Mouse (Mus musculus) stomach, embryonic 16.5 days (tissue): ENCODE data around the gene Pcgf5. TPM values are rescaled to one million over a fixed set of nuclear protein-coding genes. Genes with fewer than 3 reads are reported as not detected.
A peak's percentile ranks its signal among the peaks of the same experiment; 100 is the strongest.

ENCODE experiments used
- ATAC-seq: fragments of 200-750 bp; cut with Nextera tagmentation; 2 replicates; pipeline ENCODE4 v1.8.0; 2017; ENCODE audit warnings: moderate number of reproducible peaks, moderate TSS enrichment; ENCODE audit not compliant: insufficient read depth, low FRiP score
- H3K27ac ChIP-seq: fragments of 300-500 bp; sonication (generic); 2 replicates; pipeline ENCODE4 v1.5.1; 2014; ENCODE audit warnings: low read length
- H3K27me3 ChIP-seq: fragments of 300-500 bp; sonication (generic); 2 replicates; pipeline ENCODE4 v1.6.1; 2014; ENCODE audit warnings: low read length, control low read depth, mixed read lengths; ENCODE audit not compliant: control insufficient read depth, insufficient read depth
- H3K36me3 ChIP-seq: fragments of 300-500 bp; sonication (generic); 2 replicates; pipeline ENCODE4 v1.6.1; 2014; ENCODE audit warnings: low read length; ENCODE audit not compliant: control insufficient read depth, insufficient read depth
- H3K4me1 ChIP-seq: fragments of 300-500 bp; sonication (generic); 2 replicates; pipeline ENCODE4 v1.6.1; 2014; ENCODE audit warnings: low read length, control low read depth, mixed read lengths; ENCODE audit not compliant: control insufficient read depth, insufficient read depth
- H3K4me2 ChIP-seq: fragments of 300-500 bp; sonication (generic); 2 replicates; pipeline ENCODE4 v1.6.1; 2014; ENCODE audit warnings: low read depth, low read length, mixed read lengths
- H3K4me3 ChIP-seq: fragments of 300-500 bp; sonication (generic); replicated peaks from 2 replicates; pipeline ENCODE4 v1.5.1; 2014; ENCODE audit warnings: mild to moderate bottlenecking, low read length
- H3K9ac ChIP-seq: fragments of 300-500 bp; sonication (generic); 2 replicates; pipeline ENCODE4 v1.6.1; 2014; ENCODE audit warnings: low read length
- H3K9me3 ChIP-seq: fragments of 300-500 bp; sonication (generic); replicated peaks from 2 replicates; pipeline ENCODE4 v1.6.1; 2016; ENCODE audit warnings: low read length, control low read depth; ENCODE audit not compliant: control insufficient read depth
- WGBS: fragments of 180-500 bp; shearing (Covaris S2); extraction: QIAGEN DNeasy Blood & Tissue Kit; methylation state at CpG from one replicate; pipeline ENCODE4 v1.1.7; 2014; 5-methylcytosine and 5-hydroxymethylcytosine counted together
- polyA plus RNA-seq: library from polyadenylated mRNA; unstranded; fragments of >200 nt; fragmentation: Nextera tagmentation; extraction: Ambion mirVana; gene quantifications from 2 replicates; pipeline ENCODE4 v1.2.1, GENCODE M21; 2015

Gene Pcgf5
- polyA plus RNA-seq, 1 experiment from 2014 or later = 12.7 TPM

- Histone ChIP-seq H3K27ac (peak overlapping the region; percentile 33; the same call in 1 of the 2 replicates), H3K9ac (peak overlapping the region; percentile 80), H3K4me3 (peak overlapping the region; percentile 74), H3K27me3 (peaks cover 4% of the 10 kb centered on the region; the same call in 1 of the 2 replicates), H3K9me3 (no peaks in the 10 kb centered on the region), H3K36me3 (no peaks in the 10 kb centered on the region), H3K4me1 (peaks cover 5% of the 10 kb centered on the region; the same call in 1 of the 2 replicates), H3K4me2 (peak overlapping the region; percentile 79)
- WGBS = under 1% methylated on average over 38 of the region's 53 CpGs
- ATAC-seq = peak; percentile 99
Observed at GRCm38 (mm10) chr19:36409280-36409860, 61.3 kb downstream of the Pcgf5 start.

- peak overlapping the region; percentile 74 for H3K4me3 ChIP-seq
- WGBS = under 1% methylated on average over 31 of the region's 82 CpGs
- peak overlapping the region; percentile 79 for H3K4me2 ChIP-seq
- H3K9me3 ChIP-seq = no peaks in the 10 kb centered on the region
- H3K27me3 ChIP-seq = peaks cover 4% of the 10 kb centered on the region; the same call in 1 of the 2 replicates
- H3K9ac ChIP-seq = peak overlapping the region; percentile 80
- peak overlapping the region; percentile 33; the same call in 1 of the 2 replicates for H3K27ac ChIP-seq
- no peaks in the 10 kb centered on the region for H3K36me3 ChIP-seq
- no peak for ATAC-seq
- H3K4me1 ChIP-seq = peaks cover 5% of the 10 kb centered on the region; the same call in 1 of the 2 replicates
Observed at GRCm38 (mm10) chr19:36409861-36410392, 61.8 kb downstream of the Pcgf5 start.

GRCm38 (mm10) chr19:36419885-36420284 is 71.8 kb downstream of the Pcgf5 start:
- H3K27me3 ChIP-seq = no peaks in the 10 kb centered on the region
- H3K36me3 ChIP-seq = no peaks in the 10 kb centered on the region
- no peak overlapping the region for H3K4me3 ChIP-seq
- no peak for ATAC-seq
- no peak overlapping the region for H3K9ac ChIP-seq
- H3K27ac ChIP-seq = no peak overlapping the region
- no peaks in the 10 kb centered on the region for H3K9me3 ChIP-seq
- no peak overlapping the region for H3K4me2 ChIP-seq
- no peaks in the 10 kb centered on the region for H3K4me1 ChIP-seq

GRCm38 (mm10) chr19:36427195-36427876 is 79.2 kb downstream of the Pcgf5 start:
- Histone ChIP-seq H3K4me3 (no peak overlapping the region), H3K27ac (no peak overlapping the region), H3K27me3 (no peaks in the 10 kb centered on the region), H3K36me3 (no peaks in the 10 kb centered on the region), H3K9me3 (no peaks in the 10 kb centered on the region), H3K4me2 (no peak overlapping the region), H3K9ac (no peak overlapping the region), H3K4me1 (no peaks in the 10 kb centered on the region)
- no peak for ATAC-seq
- WGBS = 91% methylated on average over 7 of the region's 7 CpGs

- no peaks in the 10 kb centered on the region for H3K9me3 ChIP-seq
- H3K4me3 ChIP-seq = no peak overlapping the region
- H3K36me3 ChIP-seq = no peaks in the 10 kb centered on the region
- no peak overlapping the region for H3K27ac ChIP-seq
- H3K27me3 ChIP-seq = no peaks in the 10 kb centered on the region
- 84% methylated on average over 4 of the region's 4 CpGs for WGBS
- no peak overlapping the region for H3K4me2 ChIP-seq
- H3K4me1 ChIP-seq = no peaks in the 10 kb centered on the region
- no peak for ATAC-seq
- no peak overlapping the region for H3K9ac ChIP-seq
Observed at GRCm38 (mm10) chr19:36428116-36428515, 80.0 kb downstream of the Pcgf5 start.

GRCm38 (mm10) chr19:36429354-36429753 is 81.2 kb downstream of the Pcgf5 start:
- H3K27me3 ChIP-seq = no peaks in the 10 kb centered on the region
- 93% methylated on average over 1 of the region's 1 CpGs for WGBS
- H3K4me1 ChIP-seq = no peaks in the 10 kb centered on the region
- no peak overlapping the region for H3K4me3 ChIP-seq
- H3K4me2 ChIP-seq = no peak overlapping the region
- no peak overlapping the region for H3K27ac ChIP-seq
- H3K9ac ChIP-seq = no peak overlapping the region
- H3K9me3 ChIP-seq = no peaks in the 10 kb centered on the region
- H3K36me3 ChIP-seq = no peaks in the 10 kb centered on the region
- no peak for ATAC-seq

- Histone ChIP-seq H3K4me2 (no peak overlapping the region), H3K27me3 (no peaks in the 10 kb centered on the region), H3K9ac (no peak overlapping the region), H3K36me3 (no peaks in the 10 kb centered on the region), H3K27ac (no peak overlapping the region), H3K4me1 (no peaks in the 10 kb centered on the region), H3K9me3 (no peaks in the 10 kb centered on the region), H3K4me3 (no peak overlapping the region)
- WGBS = 68% methylated on average over 3 of the region's 3 CpGs
- ATAC-seq = no peak
Observed at GRCm38 (mm10) chr19:36433161-36433560, 85.1 kb downstream of the Pcgf5 start.

GRCm38 (mm10) chr19:36439894-36440714 is 92.0 kb downstream of the Pcgf5 start:
- H3K4me3 ChIP-seq = no peak overlapping the region
- no peaks in the 10 kb centered on the region for H3K4me1 ChIP-seq
- H3K4me2 ChIP-seq = no peak overlapping the region
- no peaks in the 10 kb centered on the region for H3K27me3 ChIP-seq
- H3K9ac ChIP-seq = no peak overlapping the region
- WGBS = 52% methylated on average over 9 of the region's 9 CpGs
- ATAC-seq = no peak
- no peak overlapping the region for H3K27ac ChIP-seq
- no peaks in the 10 kb centered on the region for H3K36me3 ChIP-seq
- H3K9me3 ChIP-seq = no peaks in the 10 kb centered on the region
